Mouse (Mus musculus): Measurements from ENCODE around the gene Trim8.

- TF ChIP-seq POLR2A (IDR thresholded peaks at IDR 0.05; ENCODE audit: borderline replicate concordance, extremely low read depth, insufficient read depth, insufficient read length, poor library complexity, severe bottlenecking) = no peak
- TF ChIP-seq CTCF (IDR thresholded peaks at IDR 0.05; ENCODE audit: borderline replicate concordance, extremely low read depth, insufficient read depth, insufficient read length) = no peak
These were observed 12.1 kb upstream of the Trim8 start for GRCm38 (mm10) chr19:46489448-46489847.
